ENCODE assay signal across 32 mouse cellular contexts in genomic region chr15:103540646-103541045, GRCm38 (mm10). TPM values are rescaled to one million over a fixed set of nuclear protein-coding genes. Genes with fewer than 3 reads are reported as not detected.
"Had no signal": no experiment of that assay in that cellular context is flagged by ENCODE, and none has a peak within 500 bp of the region (broad histone marks: within the 10 kb centered on the region; RNA-seq: fewer than 3 reads in every experiment).

No protein-coding gene starts in this region.

- H3K9ac ChIP-seq: liver, embryonic 13.5 days; midbrain, embryonic 12.5 days had no signal

- H3K4me3 ChIP-seq: liver, embryonic 13.5 days; midbrain, embryonic 12.5 days; myocyte had no signal

- H3K4me1 ChIP-seq: liver, embryonic 13.5 days had no signal

- H3K9me3 ChIP-seq: liver, embryonic 13.5 days; midbrain, embryonic 12.5 days had no signal

- H3K27ac ChIP-seq: liver, embryonic 13.5 days; midbrain, embryonic 12.5 days; stomach, postnatal 0 days had no signal

- DNase-seq: kidney, postnatal 10 days; kidney, postnatal 36 days; layer of hippocampus, adult 9-11 months; liver, embryonic 13.5 days; lung, adult 2 months; lung, postnatal 14 days; lung, postnatal 4 days; right cerebral cortex, adult 18-20 months; right cerebral cortex, postnatal 14 days; right cerebral cortex, postnatal 4 days; thymus, adult 2 months; thymus, postnatal 25 days had no signal

- H3K4me2 ChIP-seq: liver, embryonic 13.5 days; midbrain, embryonic 12.5 days had no signal

- H3K36me3 ChIP-seq: liver, embryonic 13.5 days; midbrain, embryonic 12.5 days had no signal

- ATAC-seq: intestine, postnatal 0 days; midbrain, embryonic 16.5 days had no signal

RNA-seq across cellular contexts. Expression of gene Ppp1r1a, which starts 2.8 kb away (rescaled TPM):
- total RNA-seq: megakaryocyte progenitor cell, adult 5-6 weeks; megakaryocyte-erythroid progenitor cell, adult 5-6 weeks; monocyte, adult 5-6 weeks had no signal
- polyA plus RNA-seq: liver, adult 2 months; myocyte had no signal

RNA-seq across cellular contexts. Expression of gene Glycam1, which starts 24.2 kb away (rescaled TPM):
- total RNA-seq: left cerebral cortex, adult 18-20 months; left cerebral cortex, postnatal 25 days; liver, adult 2 months; megakaryocyte progenitor cell, adult 5-6 weeks; megakaryocyte-erythroid progenitor cell, adult 5-6 weeks; monocyte, adult 5-6 weeks had no signal
- polyA plus RNA-seq: intestine, embryonic 14.5 days; kidney, embryonic 14.5 days; limb, embryonic 11.5 days; limb, embryonic 14.5 days; liver, adult 2 months; liver, embryonic 13.5 days; liver, embryonic 16.5 days; lung, adult 2 months; lung, embryonic 16.5 days; midbrain, embryonic 12.5 days; midbrain, embryonic 16.5 days; myocyte; neural tube, embryonic 11.5 days; neural tube, embryonic 14.5 days; stomach, embryonic 14.5 days; thymus, adult 2 months had no signal
